Mouse (Mus musculus) c-Kit-positive CD71-positive TER-119-positive erythroid progenitor cells, embryonic 14.5 days (primary cell): ENCODE data around the gene Kptn.

Source experiments
- DNase-seq: peaks from one replicate; pipeline ENCODE4 v3.0.0-alpha.2; 2013; ENCODE audit warnings: low spot score

Kptn gene

GRCm38 (mm10) chr7:16161302-16161701 is 41.6 kb downstream of the Kptn start:
- DNase-seq = no peak

GRCm38 (mm10) chr7:16162036-16162435 is 42.3 kb downstream of the Kptn start:
- no peak for DNase-seq

- no peak for DNase-seq
Measured at GRCm38 (mm10) chr7:16172141-16172581, 52.5 kb downstream of the Kptn start.

GRCm38 (mm10) chr7:16172586-16173140 is 53.0 kb downstream of the Kptn start:
- no peak for DNase-seq

- no peak for DNase-seq
Measured at GRCm38 (mm10) chr7:16173146-16173545, 53.5 kb downstream of the Kptn start.

- no peak for DNase-seq
Measured at GRCm38 (mm10) chr7:16174597-16175541, 55.2 kb downstream of the Kptn start, which contains the start of gene Meis3. Meis3 (plus strand) TSS chr7:16175090.

- no peak for DNase-seq
Measured at GRCm38 (mm10) chr7:16175542-16175931, 55.8 kb downstream of the Kptn start.
